Comparison of ENCODE assay signal across 8 mouse cellular contexts in the genomic region with DNA sequence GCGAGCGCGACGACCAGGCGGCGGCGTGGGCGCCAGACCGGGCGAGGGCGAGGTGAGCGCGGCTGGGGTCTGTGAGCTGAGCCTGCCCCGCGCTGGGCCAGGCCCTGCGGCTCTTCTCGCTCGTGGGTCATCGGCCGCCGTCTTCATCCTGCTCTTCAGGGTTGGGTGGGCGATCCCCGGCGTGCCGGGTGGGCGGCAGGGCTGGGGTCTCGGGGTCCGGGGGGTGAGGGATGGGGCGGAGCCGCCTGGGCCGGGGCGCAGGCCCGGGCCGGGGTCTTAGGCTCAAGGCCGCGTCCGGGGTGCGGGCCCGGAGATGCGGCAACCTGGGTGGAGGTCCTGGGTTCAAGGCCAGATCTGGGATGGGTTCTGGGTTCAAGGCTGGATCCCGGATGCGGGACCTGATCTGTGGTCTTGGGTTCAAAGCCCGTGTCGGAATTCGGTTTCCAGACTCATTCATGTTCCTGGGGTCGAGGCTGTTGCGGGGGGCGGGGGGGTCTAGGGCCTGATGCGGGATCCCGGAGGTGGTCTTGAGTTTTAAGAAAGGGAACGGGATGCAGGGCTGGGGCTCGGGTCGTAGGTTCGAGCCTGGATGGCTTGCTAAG. TPM values are rescaled to one million over a fixed set of nuclear protein-coding genes. Genes with fewer than 3 reads are reported as not detected.
A peak's percentile ranks its signal among the peaks of the same experiment; 100 is the strongest.
DNase-seq lines count a peak whose midpoint lies in the region; ATAC-seq and TF ChIP-seq lines count a peak whose summit lies in the region.

No protein-coding gene starts in this region.

- intact Hi-C loops in gastrocnemius, adult 2 months (cut with DNase I), result loop anchor here (2.0 kb wide), 1 partner anchor 69 kb away; no protein-coding TSS in a partner anchor

- TF ChIP-seq CTCF in gastrocnemius, adult 2 months (IDR thresholded peaks at IDR 0.05), result no peak

- peaks cover 39% of the 10 kb centered on the region for H3K4me1 ChIP-seq in embryonic facial prominence, embryonic 13.5 days
- H3K4me1 ChIP-seq in limb, embryonic 11.5 days (ENCODE audit: control insufficient read depth, insufficient read depth, low read length), result peaks cover 10% of the 10 kb centered on the region

- peak overlapping the region; percentile 84 for H3K4me2 ChIP-seq in embryonic facial prominence, embryonic 13.5 days
- peak overlapping the region; percentile 70; the same call in 1 of the 2 replicates for H3K4me2 ChIP-seq in limb, embryonic 11.5 days (ENCODE audit: low read depth, severe bottlenecking)

- peak overlapping the region; percentile 91 for H3K4me3 ChIP-seq in gastrocnemius, adult 2 months
- peak overlapping the region; percentile 99 for H3K4me3 ChIP-seq in embryonic facial prominence, embryonic 13.5 days
- H3K4me3 ChIP-seq in limb, embryonic 11.5 days (ENCODE audit: low read depth, low read length), result peak overlapping the region; percentile 99

- H3K9me3 ChIP-seq in embryonic facial prominence, embryonic 13.5 days, result no peaks in the 10 kb centered on the region
- H3K9me3 ChIP-seq in limb, embryonic 11.5 days (ENCODE audit: control insufficient read depth, low read length), result no peaks in the 10 kb centered on the region

- H3K36me3 ChIP-seq in embryonic facial prominence, embryonic 13.5 days, result no peaks in the 10 kb centered on the region; the same call in 1 of the 2 replicates
- H3K36me3 ChIP-seq in limb, embryonic 11.5 days (ENCODE audit: control insufficient read depth, insufficient read depth, low read length), result no peaks in the 10 kb centered on the region

- peak; percentile 45 for ATAC-seq in embryonic facial prominence, embryonic 13.5 days (ENCODE audit: insufficient number of reproducible peaks, insufficient read depth, low FRiP score, low TSS enrichment, low read depth)
- peak; percentile 67 for ATAC-seq in limb, embryonic 11.5 days (ENCODE audit: insufficient number of reproducible peaks, low FRiP score, low TSS enrichment, low read depth)

- under 1% methylated on average over 53 of the region's 54 CpGs for WGBS in embryonic facial prominence, embryonic 13.5 days
- WGBS in limb, embryonic 11.5 days, result under 1% methylated on average over 48 of the region's 54 CpGs

- peak overlapping the region; percentile 100 for H3K9ac ChIP-seq in embryonic facial prominence, embryonic 13.5 days
- H3K9ac ChIP-seq in limb, embryonic 11.5 days (ENCODE audit: low read length), result peak overlapping the region; percentile 100

- H3K27ac ChIP-seq in gastrocnemius, adult 2 months, result peak overlapping the region; percentile 95
- H3K27ac ChIP-seq in embryonic facial prominence, embryonic 13.5 days, result peak overlapping the region; percentile 96
- H3K27ac ChIP-seq in limb, embryonic 11.5 days (replicated peaks; ENCODE audit: low read depth, low read length), result peak overlapping the region; percentile 88

- no peak for DNase-seq in gastrocnemius, adult 2 months
- no peak for DNase-seq in gastrocnemius, adult 8-10 months (ENCODE audit: low spot score in 2 of 2)
- peak; percentile 41 for DNase-seq in 416B (ENCODE audit: low read depth)
- DNase-seq in limb, embryonic 11.5 days (ENCODE audit: low spot score), result peak; percentile 73
- DNase-seq in natural killer cell, adult 2 months (ENCODE audit: low spot score in 2 of 2), result peak; percentile 14 to 28
- DNase-seq in frontal cortex, adult 2 months (ENCODE audit: extremely low spot score in 1 of 2, low spot score in 1 of 2), result no peak
- no peak for DNase-seq in spleen, postnatal 4 days (ENCODE audit: low spot score in 2 of 2)

- H3K27me3 ChIP-seq in embryonic facial prominence, embryonic 13.5 days, result no peaks in the 10 kb centered on the region
- no peaks in the 10 kb centered on the region for H3K27me3 ChIP-seq in limb, embryonic 11.5 days (ENCODE audit: control insufficient read depth, insufficient read depth, low read length)

RNA-seq across cellular contexts. Expression of a gene that starts 0.5 kb away (rescaled TPM):
- 10 to 100 TPM; 48.8 to 75.8 TPM for total RNA-seq in gastrocnemius, adult 2 months (2021)
- 10 to 100 TPM; 44.1 to 58.4 (median 47.3) TPM for total RNA-seq in gastrocnemius, adult 8-10 months (2022)
- polyA plus RNA-seq in embryonic facial prominence, embryonic 13.5 days (2015; fragmentation: Nextera tagmentation; extraction: Ambion mirVana), result 501 and 523 TPM in 2 replicates
- 625 and 626 TPM in 2 replicates for polyA plus RNA-seq in limb, embryonic 11.5 days (2014; fragmentation: Nextera tagmentation; extraction: Ambion mirVana)
- polyA plus RNA-seq in frontal cortex, adult 2 months (2012; rRNA removed), result 693 and 705 TPM in 2 replicates

RNA-seq across cellular contexts. Expression of a gene that starts 22.7 kb away (rescaled TPM):
- total RNA-seq in gastrocnemius, adult 2 months (2021), result 100 to 1,000 TPM; 215 to 248 TPM
- 100 to 1,000 TPM; 139 to 250 (median 181) TPM for total RNA-seq in gastrocnemius, adult 8-10 months (2022)
- 0.31 and 0.40 TPM in 2 replicates for polyA plus RNA-seq in embryonic facial prominence, embryonic 13.5 days (2015; fragmentation: Nextera tagmentation; extraction: Ambion mirVana)
- polyA plus RNA-seq in limb, embryonic 11.5 days (2014; fragmentation: Nextera tagmentation; extraction: Ambion mirVana), result not detected in 2 replicates
- polyA plus RNA-seq in frontal cortex, adult 2 months (2012; rRNA removed), result 1.0 and 1.2 TPM in 2 replicates

Comparison
In these comparisons a context has a peak if more than half of its experiments do, and no peak if none do; other contexts are left out.
1. DNase-seq: peak in 416B (single experiment), limb, embryonic 11.5 days (single experiment) and natural killer cell, adult 2 months (2 of 2); none in gastrocnemius, adult 2 months (single experiment), gastrocnemius, adult 8-10 months (0 of 2), frontal cortex, adult 2 months (0 of 2) and spleen, postnatal 4 days (0 of 2).
2. Peak in every context shown above with its lines, with median percentiles within 50 percentile points of each other: H3K27ac ChIP-seq and H3K4me3 ChIP-seq.